Mouse (Mus musculus): Measurements from ENCODE around the gene Nup210l. TPM values are rescaled to one million over a fixed set of nuclear protein-coding genes. Genes with fewer than 3 reads are reported as not detected.
A peak's percentile ranks its signal among the peaks of the same experiment; 100 is the strongest.

Nup210l gene
- total RNA-seq, 2 experiments from 2014 or later: 0.11 TPM

DNA sequence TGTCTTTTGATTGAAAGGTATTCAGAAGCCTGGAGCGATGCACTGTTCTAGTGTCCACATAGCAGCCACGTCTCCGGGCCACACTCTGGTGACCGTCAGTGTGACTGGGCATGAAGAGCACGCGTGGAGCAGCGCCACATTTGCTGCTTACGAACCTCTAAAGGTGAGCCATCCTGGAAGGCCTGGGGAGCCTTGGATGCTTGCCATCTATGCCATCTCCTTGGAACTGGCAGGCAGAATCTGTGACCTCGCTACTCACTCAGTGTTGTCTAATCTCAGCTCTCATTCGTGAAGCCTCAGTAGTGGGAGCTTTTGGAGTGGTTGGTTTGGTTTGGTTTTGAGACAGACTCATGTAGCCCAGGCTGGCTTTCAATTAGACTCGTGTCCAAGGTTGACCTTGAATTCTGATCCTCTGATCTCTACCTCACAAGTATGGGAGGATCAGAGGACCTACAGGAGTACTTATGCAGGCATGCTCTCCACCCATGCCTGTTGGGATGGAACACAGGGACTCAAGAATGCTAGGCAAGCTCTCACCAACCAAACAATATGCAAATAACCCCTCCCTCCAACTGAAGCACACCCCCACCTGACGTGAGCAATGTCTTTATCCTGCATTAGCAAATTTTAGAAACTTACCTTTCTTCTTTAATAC, 47.3 kb downstream of the Nup210l start:
- intact Hi-C loops (cut with DNase I): no loop called here
- DNase-seq: no peak

DNA sequence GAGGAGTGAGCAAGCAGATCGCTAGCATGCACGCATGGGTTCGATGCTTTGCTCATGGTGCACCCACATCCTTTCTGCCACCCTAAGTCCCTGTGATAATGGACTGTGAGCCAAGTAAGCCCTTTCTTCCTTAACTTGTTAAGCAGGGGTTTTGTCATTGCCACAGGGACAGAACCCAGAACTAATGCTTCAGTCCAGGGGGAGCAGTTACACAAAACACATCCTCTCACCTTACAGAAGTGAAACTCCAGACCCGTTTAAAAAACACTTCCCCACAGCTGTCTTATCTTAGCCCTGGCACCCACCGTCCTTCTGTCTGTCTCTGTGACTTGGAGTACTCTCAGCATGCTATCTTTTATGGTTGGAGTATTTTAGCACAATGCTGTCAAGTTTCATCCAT, 52.1 kb downstream of the Nup210l start:
- intact Hi-C loops (cut with DNase I): no loop called here

DNA sequence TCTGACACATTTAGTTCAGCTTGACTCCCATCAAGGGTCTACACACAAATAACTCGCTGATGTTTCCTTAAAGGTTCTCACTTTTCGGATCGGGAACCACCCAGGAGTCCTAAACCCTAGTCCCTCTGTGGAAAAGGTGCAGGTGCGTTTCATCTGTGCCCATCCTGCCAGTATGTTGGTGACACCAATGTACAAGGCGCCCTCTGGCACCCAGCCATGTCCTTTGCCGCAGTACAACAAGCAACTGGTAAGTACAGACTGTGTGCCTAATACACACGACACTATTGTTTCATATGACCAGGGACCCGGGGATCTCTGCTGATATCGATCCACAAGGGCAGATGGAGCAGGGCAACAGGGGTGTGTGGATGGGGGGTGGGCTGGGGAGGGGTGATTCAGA, 55.8 kb downstream of the Nup210l start:
- intact Hi-C loops (cut with DNase I): no loop called here
- peak; percentile 2 to 3 for DNase-seq

More for the DNA sequence above, 52.1 kb downstream of the Nup210l start:
- no peak for DNase-seq

DNA sequence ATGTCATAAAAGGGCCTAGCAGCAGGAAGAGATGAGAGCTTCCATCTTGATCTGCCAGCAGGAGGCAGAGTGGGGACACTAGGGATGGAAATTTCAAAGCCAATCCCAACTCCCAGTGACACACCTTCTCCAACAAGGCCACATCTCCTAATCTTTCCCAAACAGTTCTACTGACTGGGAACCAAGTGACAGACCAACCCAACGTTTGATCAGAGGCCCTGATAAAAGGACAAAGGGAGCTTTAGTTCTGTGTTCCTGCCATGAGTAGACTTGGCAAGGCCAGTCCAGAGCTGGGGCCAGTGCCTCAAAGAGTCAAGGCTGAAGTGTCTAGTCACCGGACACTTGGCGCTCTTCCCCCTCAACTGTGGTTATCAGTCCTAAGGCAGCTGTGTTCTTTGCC, 57.6 kb downstream of the Nup210l start:
- intact Hi-C loops (cut with DNase I): no loop called here

DNA sequence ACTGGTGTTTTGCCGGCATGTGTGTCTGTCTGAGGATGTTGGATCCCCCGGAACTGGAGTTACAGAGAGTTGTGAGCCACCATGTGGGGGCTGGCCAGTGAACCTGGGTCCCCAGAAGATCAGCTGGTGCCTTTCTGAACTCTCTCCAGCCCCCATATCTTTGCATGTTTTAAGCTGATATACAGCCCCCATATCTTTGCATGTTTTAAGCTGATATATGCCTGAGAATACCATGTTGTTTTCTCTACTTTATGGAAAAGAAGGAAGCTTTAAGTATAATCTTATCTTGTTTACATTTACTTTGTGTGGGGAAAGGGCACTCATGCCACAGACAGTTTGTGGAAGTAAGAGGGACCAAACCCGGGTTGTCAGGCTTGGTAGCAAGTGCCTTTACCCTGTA, 75.6 kb downstream of the Nup210l start:
- intact Hi-C loops (cut with DNase I): no loop called here

More for the DNA sequence above, 57.6 kb downstream of the Nup210l start:
- no peak for DNase-seq

DNA sequence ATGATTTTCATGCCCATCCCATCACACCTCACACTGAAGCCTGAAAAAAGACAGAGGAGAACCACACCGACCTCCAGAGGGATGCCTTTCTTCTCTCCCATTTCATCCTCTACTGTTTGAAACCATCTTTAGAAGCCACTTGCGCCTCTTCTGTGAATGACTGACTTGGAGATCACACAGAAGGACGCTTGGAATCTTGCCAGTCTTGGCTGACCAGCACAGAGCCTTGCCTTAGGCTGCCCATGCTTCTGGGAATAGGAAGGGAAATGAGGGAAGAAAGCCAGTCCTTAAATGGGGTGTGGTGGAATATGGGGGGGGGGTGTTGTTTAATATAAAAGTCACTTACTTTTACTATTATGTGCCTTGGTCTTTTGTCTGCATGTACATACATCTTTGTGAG, 79.6 kb downstream of the Nup210l start:
- no peak for DNase-seq

More for the DNA sequence above, 75.6 kb downstream of the Nup210l start:
- no peak for DNase-seq

DNA sequence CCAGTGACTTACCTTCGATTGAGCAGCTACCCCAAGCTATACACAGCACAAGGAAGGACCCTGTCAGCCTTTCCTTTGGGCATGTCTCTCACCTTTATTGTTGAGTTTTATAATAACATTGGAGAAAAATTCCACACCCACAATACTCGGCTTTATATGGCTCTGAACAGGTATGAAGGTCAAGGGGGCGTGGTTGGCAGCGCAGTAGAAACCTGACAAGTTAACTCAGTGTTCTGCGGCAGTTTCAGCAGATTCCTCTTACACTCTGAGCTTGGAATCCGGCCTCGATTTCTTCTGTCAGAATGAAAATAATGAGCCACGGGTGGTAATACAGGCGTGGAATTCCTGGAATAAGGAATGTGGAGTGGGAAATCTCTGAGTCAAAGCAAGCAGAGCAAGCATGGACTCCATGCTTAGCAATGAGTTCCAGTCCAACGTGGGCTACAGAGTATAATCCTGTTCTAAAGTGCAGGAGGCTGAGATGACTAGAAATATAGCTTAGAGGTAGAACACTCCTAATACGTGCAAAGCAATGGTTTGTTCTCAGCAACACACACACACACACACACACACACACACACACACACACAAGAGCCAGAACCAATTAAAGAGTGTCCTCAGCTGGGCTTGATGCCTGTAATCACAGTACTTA, 87.1 kb downstream of the Nup210l start:
- no peak for DNase-seq
- intact Hi-C loops (cut with DNase I): no loop called here

More for the DNA sequence above, 79.6 kb downstream of the Nup210l start:
- intact Hi-C loops (cut with DNase I): no loop called here

DNA sequence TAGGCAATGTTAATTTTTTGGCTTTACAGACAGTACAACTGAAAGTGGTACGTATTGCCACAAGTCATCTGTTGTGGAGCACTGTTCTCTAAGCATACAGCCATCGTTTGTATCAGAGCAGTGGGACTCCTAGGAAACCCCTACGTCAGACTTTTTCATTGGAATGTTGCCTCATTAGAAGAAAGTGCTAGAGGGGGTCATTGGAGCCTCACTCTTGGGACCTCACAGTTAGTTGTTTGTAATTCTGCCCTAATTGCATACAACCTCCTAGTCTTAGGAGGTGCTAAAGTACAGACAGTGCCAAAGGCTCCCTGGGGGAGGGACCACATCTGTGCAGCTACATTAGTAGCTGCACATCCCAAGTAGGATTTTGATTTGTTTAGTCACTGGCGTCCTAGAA, 90.8 kb downstream of the Nup210l start:
- intact Hi-C loops (cut with DNase I): no loop called here
- no peak for DNase-seq

DNA sequence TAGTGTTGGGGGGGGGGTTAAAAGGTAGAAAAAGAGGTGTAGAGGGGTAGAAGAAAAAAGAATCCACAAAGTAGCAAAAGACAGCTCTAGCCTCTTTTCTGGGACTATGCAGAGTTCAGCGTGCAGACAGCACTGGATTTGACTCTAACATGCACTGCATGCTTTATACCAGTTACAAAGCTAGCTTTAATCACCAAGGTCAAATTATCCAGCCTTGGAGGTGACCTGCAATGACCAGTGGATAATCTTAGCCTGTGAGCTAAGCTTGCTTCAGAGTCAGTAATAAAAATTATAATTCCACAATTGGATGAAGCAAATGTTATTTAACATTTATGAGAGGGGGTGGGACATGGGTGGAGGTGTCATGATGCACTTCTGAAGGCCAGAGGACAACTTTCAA, 91.7 kb downstream of the Nup210l start:
- no peak for DNase-seq

DNA sequence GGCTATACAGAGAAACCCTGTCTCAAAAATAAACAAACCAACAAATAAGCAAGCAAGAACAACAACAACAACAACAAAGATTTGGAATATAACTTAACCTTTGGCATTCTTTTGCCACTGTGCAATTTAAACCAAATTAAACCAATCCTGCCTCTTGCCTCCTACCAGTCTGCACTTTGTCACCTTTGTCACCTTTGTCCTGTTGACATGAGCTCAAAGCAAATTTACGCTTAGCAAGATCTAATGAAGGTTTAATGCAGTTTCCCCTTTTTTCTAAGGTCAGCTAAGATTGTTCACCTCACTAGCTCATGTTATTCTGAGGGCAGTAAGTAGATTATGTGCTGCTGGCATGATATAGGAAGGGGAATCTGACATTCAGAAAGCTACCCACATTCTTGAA, 93.6 kb downstream of the Nup210l start:
- DNase-seq: no peak
- intact Hi-C loops (cut with DNase I): no loop called here

More for the DNA sequence above, 91.7 kb downstream of the Nup210l start:
- intact Hi-C loops (cut with DNase I): no loop called here

DNA sequence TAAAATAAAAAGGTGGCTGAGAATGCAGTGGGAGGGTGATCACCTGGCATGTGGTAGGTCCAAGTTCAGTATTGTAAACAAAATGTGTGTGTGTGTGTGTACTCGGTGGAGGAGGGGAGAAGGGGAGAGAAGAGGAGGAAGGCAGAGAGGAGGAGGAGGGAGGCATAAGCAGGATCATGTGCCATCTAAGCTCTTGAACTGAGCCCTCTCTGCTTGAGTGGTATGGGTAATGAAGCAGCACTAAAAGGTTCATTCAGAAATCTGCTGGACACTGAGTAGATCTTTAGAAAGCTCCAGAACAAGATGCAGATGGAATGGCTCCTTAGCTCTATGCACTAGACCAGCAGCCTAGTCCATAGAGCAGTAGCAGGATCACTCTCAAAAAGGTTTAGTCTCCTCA, 99.0 kb downstream of the Nup210l start:
- intact Hi-C loops (cut with DNase I): no loop called here
- DNase-seq: no peak

DNA sequence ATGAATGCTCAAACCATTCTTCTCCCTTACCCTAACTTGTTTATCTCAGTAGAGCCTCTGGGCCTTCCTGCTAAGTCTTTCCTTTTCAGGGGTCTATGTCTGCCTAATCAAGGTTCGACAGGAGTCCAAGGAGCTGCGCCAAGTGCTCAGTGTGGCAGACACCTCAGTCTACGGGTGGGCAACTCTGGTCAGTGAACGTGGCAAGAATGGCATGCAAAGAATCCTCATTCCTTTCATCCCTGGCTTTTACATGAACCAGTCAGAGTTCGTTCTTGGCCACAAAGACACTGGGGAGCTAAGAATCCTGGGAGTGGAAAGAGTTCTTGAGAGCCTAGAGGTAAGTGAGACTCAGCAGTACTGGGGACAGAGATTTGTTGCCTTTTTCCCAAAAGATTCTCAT, 99.7 kb downstream of the Nup210l start:
- intact Hi-C loops (cut with DNase I): no loop called here
- no peak for DNase-seq

DNA sequence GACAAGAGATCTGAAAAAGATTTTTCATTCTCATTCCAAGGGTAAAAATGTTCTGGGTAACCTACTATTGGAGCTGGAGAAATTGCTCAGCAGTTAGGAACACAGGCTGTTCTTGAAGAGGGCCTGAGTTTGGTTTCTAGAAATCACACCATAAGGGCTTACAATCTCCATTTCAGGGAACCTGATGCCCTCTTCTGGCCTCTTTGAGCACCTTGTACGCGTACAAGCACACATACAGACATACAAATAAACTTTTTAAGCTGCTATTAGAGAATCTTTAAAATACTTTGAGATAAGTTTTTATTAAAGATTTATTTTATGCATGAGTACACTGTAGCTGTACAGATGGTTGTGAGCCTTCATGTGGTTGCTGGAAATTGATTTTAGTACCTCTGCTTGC, 100.7 kb downstream of the Nup210l start:
- intact Hi-C loops (cut with DNase I): no loop called here
- no peak for DNase-seq

DNA sequence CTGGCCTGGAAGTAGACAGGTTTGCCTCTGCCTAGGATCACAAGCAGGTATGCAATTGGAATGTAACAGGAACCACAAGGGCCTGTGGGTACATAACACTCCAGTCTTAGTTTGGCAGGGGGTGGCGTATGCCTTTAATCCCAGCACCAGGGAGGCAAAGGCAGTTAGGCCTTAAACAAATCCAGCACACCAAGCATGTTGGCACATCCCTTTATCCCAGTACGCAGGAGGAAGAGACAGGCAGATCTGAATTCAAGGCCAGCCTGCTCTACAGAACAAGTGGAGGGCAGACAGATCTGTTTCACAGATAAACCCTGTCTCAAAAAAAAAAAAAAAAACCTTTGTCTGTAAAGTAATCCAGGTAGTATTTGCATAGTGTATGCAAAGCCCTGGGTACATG, 104.7 kb downstream of the Nup210l start:
- DNase-seq: no peak
- intact Hi-C loops (cut with DNase I): no loop called here

DNA sequence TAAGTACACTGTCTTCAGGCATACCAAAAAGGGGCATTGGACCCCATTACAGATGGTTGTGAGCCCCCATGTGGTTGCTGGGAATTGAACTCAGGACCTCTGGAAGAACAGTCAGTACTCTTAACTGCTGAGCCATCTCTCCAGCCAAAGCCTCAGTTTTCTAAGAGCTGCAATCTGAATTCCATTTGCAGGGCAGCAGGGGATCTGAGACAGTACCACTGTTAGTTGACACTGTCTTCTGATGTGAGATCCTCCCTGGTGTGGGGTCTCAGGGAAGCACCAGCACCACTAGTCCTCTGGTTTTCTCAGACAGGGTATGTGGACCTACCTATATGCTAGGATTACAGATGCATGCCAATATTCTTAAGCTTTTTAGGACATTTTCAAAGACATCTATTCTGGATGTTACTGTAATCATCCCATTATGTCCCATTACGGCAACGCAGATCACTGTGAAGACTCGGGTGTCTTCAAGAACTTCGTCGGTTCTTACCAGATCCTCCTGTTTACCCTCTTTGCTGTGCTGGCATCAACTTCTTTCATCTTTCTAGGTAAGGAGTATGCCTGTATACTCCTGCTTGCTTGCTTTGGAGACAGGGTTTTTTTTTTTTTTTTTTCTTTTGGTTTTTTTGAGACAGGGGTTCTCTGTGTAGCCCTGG, 106.1 kb downstream of the Nup210l start:
- intact Hi-C loops (cut with DNase I): no loop called here
- no peak for DNase-seq

DNA sequence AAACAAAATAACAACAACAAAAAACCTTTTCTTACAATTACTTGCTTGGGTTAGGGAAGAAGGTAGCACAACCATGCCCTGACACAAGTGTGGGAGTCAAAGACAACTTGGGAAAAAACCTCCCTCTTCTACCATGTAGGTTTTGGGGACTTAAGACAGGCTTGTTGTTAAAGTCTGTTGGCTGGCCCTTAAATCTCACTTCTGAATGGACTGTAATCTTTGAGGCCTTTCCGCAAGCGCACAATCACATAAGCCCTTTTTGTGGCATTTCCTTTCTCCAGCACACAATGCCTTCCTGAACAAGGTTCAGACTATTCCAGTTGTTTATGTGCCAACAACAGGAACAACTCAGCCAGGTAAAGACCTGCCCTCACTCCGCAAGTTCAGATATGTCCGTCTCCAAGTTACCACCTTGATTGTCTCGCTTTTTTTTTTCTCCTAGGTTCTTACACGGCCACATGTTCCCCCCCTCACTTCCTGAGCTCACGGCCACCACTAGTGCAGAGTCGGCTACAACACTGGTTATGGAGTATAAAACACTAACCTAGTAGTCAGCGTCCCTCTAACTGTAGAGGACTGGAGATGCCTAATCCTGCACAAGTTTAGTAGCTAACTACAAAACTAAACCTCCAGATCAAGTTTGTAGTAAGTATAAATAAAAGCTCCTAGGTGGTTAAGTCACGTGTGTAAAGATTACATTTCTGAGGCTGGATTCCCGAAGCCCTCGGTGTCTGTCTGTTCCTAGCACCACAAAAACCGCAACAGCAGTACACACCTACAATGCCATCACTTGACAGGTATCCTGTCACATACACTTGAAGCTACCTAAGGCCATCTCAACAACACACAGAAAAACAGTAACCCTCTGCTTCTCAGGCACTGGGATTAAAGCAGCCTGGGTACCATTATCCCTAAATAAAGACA, 107.8 kb downstream of the Nup210l start:
- no peak for DNase-seq
- intact Hi-C loops (cut with DNase I): loop anchor here (2.0 kb wide), 1 partner anchor 131 kb away; no protein-coding TSS in a partner anchor

DNA sequence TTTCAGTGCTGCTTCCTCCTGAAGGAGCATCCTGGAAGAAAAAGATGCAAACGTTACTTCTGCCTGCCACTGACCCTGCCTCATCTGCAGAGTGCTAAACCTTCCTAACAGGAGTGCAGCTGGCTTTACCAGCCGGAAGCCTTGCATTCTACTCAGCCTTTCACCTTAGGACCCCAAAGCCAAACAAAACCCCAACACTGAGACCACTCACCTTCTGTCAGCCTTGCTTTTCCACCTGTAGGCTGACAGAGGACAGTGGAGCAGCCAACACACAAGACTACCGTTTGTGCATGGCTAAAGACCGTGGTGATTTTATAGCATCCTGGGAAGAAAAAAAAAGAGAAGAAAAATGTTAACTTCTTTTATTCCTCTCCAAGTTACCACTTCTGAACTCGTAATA, 108.8 kb downstream of the Nup210l start:
- intact Hi-C loops (cut with DNase I): loop anchor here (2.0 kb wide), 1 partner anchor 132 kb away; no protein-coding TSS in a partner anchor
- DNase-seq: no peak

DNA sequence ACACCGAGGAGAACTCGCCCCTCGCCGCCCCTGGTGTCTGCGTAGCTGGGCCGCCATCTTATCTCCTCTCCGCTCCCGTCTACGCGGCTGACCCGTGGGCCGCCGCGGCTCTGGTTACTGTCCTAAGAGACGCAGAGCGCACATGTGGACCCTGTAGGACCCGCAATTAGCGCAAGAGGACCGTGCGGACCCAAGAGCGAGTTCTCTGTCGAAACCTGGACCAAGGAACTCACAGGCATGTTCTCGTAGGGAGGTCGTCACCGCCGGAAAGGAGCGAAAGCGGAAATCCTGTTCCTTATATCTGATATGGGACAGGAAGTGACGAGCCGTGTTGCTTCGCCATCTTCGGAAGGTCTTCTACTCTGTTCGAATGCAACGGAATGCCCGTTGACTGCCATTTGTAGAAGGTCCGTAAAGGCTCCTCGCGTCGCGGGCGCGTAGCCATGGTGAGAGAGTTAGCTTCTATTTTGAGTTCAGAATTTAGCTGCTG, 109.5 kb downstream of the Nup210l start, which contains the start of the genes Rps27 and Rab13:
TSS of gene Rps27 (minus strand) at position 275 of the 490 bp plus-strand sequence.
TSS of gene Rab13 (plus strand) at position 319 of the 490 bp plus-strand sequence.
- intact Hi-C loops (cut with DNase I): loop anchor here (2.0 kb wide), 1 partner anchor 133 kb away; no protein-coding TSS in a partner anchor
- peak; percentile 85 to 91 for DNase-seq

DNA sequence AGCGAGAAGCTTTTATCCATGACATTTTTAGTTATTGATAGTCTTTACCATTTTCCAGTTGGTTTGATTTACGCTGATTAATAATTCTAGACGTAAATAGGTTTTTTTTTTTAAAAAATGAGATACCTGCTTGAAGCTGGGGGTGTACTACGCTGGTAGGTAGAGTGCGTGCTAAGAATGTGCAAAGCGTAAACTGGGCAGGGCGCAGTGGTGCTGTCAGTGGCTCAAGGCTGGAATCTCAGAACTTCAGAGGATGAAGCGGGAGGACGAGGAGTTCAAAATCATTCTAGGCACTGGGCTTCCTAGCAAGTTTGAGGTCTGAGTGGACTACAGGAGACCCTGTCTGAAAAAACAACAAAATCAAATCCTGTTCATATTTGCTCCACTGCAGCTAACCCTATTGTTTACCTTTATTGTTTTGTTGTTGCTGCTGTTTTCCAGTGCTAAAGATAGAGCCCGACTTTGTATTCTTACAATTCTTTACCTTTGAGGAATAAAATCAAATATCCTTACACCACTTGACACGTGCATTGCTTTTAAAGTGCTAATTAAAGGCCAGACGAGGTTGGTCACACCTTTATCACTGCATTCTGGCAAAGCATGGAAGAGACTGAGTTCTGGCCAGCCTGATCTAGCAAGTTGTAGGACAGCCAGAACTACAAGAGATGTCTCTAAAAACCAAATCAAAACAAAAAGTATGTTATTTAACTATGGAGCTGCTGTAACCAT, 110.2 kb downstream of the Nup210l start:
- intact Hi-C loops (cut with DNase I): loop anchor here (2.0 kb wide), 1 partner anchor 133 kb away; no protein-coding TSS in a partner anchor
- peak in 1 of 2 experiments; percentile 15 for DNase-seq
